28 mouse cellular contexts compared by ENCODE assay signal in the genomic region with DNA sequence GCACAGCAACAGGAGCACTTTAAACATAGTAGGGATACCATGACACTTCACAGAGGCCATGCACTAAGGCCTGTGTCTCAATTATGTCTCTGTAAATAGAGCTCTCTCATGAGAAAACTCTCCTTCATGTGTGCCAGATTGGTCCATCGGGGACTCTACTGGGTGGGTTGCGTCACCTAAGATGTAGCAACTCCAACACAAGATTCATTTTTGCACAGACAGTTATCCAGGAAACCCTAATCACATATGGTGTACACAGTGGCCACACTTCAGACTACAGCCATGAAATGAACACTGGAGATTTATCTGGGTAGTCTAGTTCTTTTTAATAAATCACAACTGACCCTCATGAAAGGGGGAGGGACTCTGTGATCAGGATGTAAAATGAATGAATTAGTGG. TPM values are rescaled to one million over a fixed set of nuclear protein-coding genes. Genes with fewer than 3 reads are reported as not detected.
"Had no signal": no experiment of that assay in that cellular context is flagged by ENCODE, and none has a peak within 500 bp of the region (broad histone marks: within the 10 kb centered on the region; RNA-seq: fewer than 3 reads in every experiment).

No protein-coding gene starts in this region.

- H3K9ac ChIP-seq: lung, embryonic 14.5 days; midbrain, embryonic 12.5 days; neural tube, embryonic 13.5 days; neural tube, embryonic 15.5 days had no signal

- H3K4me1 ChIP-seq: midbrain, embryonic 10.5 days; midbrain, embryonic 12.5 days; neural tube, embryonic 13.5 days; neural tube, embryonic 15.5 days had no signal

- H3K9me3 ChIP-seq: midbrain, embryonic 10.5 days; midbrain, embryonic 12.5 days; neural tube, embryonic 13.5 days; neural tube, embryonic 15.5 days had no signal

- DNase-seq: lung, adult 18-20 months; lung, embryonic 14.5 days; lung, postnatal 10 days; lung, postnatal 36 days; midbrain, embryonic 14.5 days; retina, postnatal 1 day; right cerebral cortex, adult 18-20 months; right cerebral cortex, postnatal 25 days; right cerebral cortex, postnatal 4 days; spleen, adult 18-20 months; thymus, adult 18-20 months; thymus, postnatal 14 days; thymus, postnatal 36 days had no signal

- H3K4me3 ChIP-seq: midbrain, embryonic 10.5 days; midbrain, embryonic 12.5 days; myocyte; neural tube, embryonic 13.5 days; neural tube, embryonic 15.5 days had no signal

- H3K27ac ChIP-seq: macrophage; midbrain, embryonic 10.5 days; midbrain, embryonic 12.5 days; neural tube, embryonic 13.5 days; neural tube, embryonic 15.5 days had no signal

- H3K27me3 ChIP-seq: midbrain, embryonic 12.5 days; neural tube, embryonic 13.5 days; neural tube, embryonic 15.5 days had no signal

- ATAC-seq: midbrain, embryonic 16.5 days had no signal

- H3K36me3 ChIP-seq: midbrain, embryonic 10.5 days; midbrain, embryonic 12.5 days; neural tube, embryonic 13.5 days; neural tube, embryonic 15.5 days had no signal

- H3K4me2 ChIP-seq: lung, embryonic 14.5 days; midbrain, embryonic 12.5 days; neural tube, embryonic 13.5 days; neural tube, embryonic 15.5 days had no signal

RNA-seq across cellular contexts. Expression of gene Mgat4d, which starts 3.0 kb away (rescaled TPM):
- total RNA-seq: megakaryocyte, adult 5-6 weeks; megakaryocyte-erythroid progenitor cell, adult 5-6 weeks had no signal
- polyA plus RNA-seq: lung, embryonic 14.5 days; lung, embryonic 16.5 days; macrophage; midbrain, embryonic 10.5 days; midbrain, embryonic 12.5 days; midbrain, embryonic 14.5 days; midbrain, embryonic 16.5 days; myocyte; neural tube, embryonic 11.5 days; neural tube, embryonic 13.5 days; neural tube, embryonic 15.5 days; small intestine, adult 2 months; stomach, embryonic 14.5 days; stomach, embryonic 16.5 days; thymus, postnatal 0 days had no signal

RNA-seq across cellular contexts. Expression of gene Clgn, which starts 38.4 kb away (rescaled TPM):
- total RNA-seq: megakaryocyte, adult 5-6 weeks had no signal
- polyA plus RNA-seq: macrophage; myocyte; small intestine, adult 2 months had no signal
